Mouse (Mus musculus) limb, embryonic 13.5 days (tissue): ENCODE data around the gene Zcchc24. TPM values are rescaled to one million over a fixed set of nuclear protein-coding genes. Genes with fewer than 3 reads are reported as not detected.

Experiments
- ATAC-seq: fragments of 200-750 bp; cut with Nextera tagmentation; 2 replicates; pipeline ENCODE4 v1.8.0; 2017; ENCODE audit warnings: low read depth, moderate number of reproducible peaks, moderate TSS enrichment; ENCODE audit not compliant: low FRiP score
- H3K27ac ChIP-seq: fragments of 300-500 bp; sonication (generic); 2 replicates; pipeline ENCODE4 v1.5.1; 2015; ENCODE audit warnings: inconsistent platforms, mild to moderate bottlenecking, moderate library complexity
- H3K27me3 ChIP-seq: fragments of 300-500 bp; sonication (generic); 2 replicates; pipeline ENCODE4 v1.6.1; 2015; ENCODE audit warnings: mild to moderate bottlenecking, inconsistent platforms
- H3K36me3 ChIP-seq: fragments of 300-500 bp; sonication (generic); 2 replicates; pipeline ENCODE4 v1.6.1; 2015; ENCODE audit warnings: inconsistent platforms, mild to moderate bottlenecking, moderate library complexity
- H3K4me1 ChIP-seq: fragments of 300-500 bp; sonication (generic); 2 replicates; pipeline ENCODE4 v1.6.1; 2015; ENCODE audit warnings: inconsistent platforms
- H3K4me2 ChIP-seq: fragments of 300-500 bp; sonication (generic); replicated peaks from 2 replicates; pipeline ENCODE4 v1.6.1; 2015; ENCODE audit warnings: inconsistent platforms, mild to moderate bottlenecking, moderate library complexity
- H3K4me3 ChIP-seq: fragments of 300-500 bp; sonication (generic); 2 replicates; pipeline ENCODE4 v1.5.1; 2015; ENCODE audit warnings: moderate library complexity, mild to moderate bottlenecking, inconsistent platforms
- H3K9ac ChIP-seq: fragments of 300-500 bp; sonication (generic); 2 replicates; pipeline ENCODE4 v1.6.1; 2015; ENCODE audit warnings: mild to moderate bottlenecking, inconsistent platforms
- H3K9me3 ChIP-seq: fragments of 300-500 bp; sonication (generic); 2 replicates; pipeline ENCODE4 v1.6.1; 2016; ENCODE audit warnings: inconsistent platforms
- WGBS: fragments of 180-500 bp; shearing (Covaris S2); methylation state at CpG from one replicate; pipeline ENCODE4 v1.1.7; 2015; 5-methylcytosine and 5-hydroxymethylcytosine counted together
- polyA plus RNA-seq: library from polyadenylated mRNA; unstranded; fragments of >200 nt; fragmentation: Nextera tagmentation; extraction: Ambion mirVana; gene quantifications from 2 replicates; pipeline ENCODE4 v1.2.1, GENCODE M21; 2015

The Zcchc24 gene
- polyA plus RNA-seq, 1 experiment from 2014 or later: 37.6 TPM

DNA sequence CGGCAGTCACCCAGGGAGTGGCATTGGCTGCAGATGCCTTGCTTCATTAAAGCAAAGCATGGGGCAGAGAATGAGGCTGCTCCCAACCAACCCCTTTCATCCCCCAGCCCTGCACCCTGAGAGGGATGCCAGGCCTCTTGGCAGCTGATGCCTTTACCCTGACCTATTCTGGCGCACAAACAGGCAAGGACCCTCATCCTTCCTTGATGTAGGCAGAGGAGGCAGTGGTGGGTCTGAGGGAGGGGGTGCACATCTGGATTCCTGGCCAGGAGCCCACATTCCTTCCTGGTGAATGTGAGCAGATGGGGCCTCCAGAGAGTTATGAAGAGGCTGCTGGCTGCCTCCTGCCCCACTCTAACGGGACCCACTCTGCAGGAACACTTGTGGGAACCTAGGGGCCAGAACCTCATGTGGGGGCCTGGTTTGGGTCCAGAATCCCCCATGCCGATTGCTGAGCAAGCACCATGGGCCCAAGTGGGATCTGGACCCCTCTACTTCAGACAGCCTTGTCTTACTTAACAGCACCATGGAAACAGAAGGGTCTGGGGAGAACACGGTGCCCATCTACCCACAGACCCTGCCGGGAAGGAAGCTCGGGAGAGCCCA lies 12.4 kb downstream of the Zcchc24 start:
- peaks cover 37% of the 10 kb centered on the region for H3K36me3 ChIP-seq
- H3K4me1 ChIP-seq: peaks cover 82% of the 10 kb centered on the region
- H3K9me3 ChIP-seq: no peaks in the 10 kb centered on the region
- peak; percentile 76 for ATAC-seq
- peak overlapping the region; percentile 85 for H3K27ac ChIP-seq
- WGBS: 36% methylated on average over 7 of the region's 7 CpGs
- no peaks in the 10 kb centered on the region for H3K27me3 ChIP-seq
- H3K4me2 ChIP-seq: peak overlapping the region; percentile 29
- H3K9ac ChIP-seq: no peak overlapping the region
- no peak overlapping the region for H3K4me3 ChIP-seq

DNA sequence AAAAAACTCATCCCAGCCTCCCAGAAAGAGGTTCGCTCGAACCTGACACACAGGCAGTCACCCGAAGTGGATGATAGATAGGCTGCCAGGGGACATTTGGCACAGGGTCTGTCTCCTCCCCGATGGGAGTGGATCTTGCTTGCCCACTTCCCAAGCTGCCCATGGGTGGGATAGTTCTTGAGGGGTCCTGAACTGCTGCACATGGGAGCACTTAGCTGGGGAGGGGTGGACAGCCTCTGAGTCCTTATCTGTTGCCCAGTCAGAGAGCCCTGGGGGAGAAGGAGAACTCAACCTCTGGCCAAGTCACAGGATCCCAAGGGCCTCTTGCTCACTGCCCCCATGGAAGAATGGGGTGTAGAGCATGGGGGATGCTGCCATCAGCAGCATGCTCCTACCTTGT lies 13.3 kb downstream of the Zcchc24 start:
- Histone ChIP-seq H3K4me1 (peaks cover 82% of the 10 kb centered on the region), H3K9me3 (no peaks in the 10 kb centered on the region), H3K4me3 (no peak overlapping the region), H3K4me2 (peak overlapping the region; percentile 9; the same call in 1 of the 2 replicates), H3K36me3 (peaks cover 45% of the 10 kb centered on the region), H3K9ac (peak overlapping the region; percentile 25; the same call in 1 of the 2 replicates), H3K27ac (peak overlapping the region; percentile 85), H3K27me3 (no peaks in the 10 kb centered on the region)
- ATAC-seq: no peak
- 39% methylated on average over 4 of the region's 4 CpGs for WGBS

DNA sequence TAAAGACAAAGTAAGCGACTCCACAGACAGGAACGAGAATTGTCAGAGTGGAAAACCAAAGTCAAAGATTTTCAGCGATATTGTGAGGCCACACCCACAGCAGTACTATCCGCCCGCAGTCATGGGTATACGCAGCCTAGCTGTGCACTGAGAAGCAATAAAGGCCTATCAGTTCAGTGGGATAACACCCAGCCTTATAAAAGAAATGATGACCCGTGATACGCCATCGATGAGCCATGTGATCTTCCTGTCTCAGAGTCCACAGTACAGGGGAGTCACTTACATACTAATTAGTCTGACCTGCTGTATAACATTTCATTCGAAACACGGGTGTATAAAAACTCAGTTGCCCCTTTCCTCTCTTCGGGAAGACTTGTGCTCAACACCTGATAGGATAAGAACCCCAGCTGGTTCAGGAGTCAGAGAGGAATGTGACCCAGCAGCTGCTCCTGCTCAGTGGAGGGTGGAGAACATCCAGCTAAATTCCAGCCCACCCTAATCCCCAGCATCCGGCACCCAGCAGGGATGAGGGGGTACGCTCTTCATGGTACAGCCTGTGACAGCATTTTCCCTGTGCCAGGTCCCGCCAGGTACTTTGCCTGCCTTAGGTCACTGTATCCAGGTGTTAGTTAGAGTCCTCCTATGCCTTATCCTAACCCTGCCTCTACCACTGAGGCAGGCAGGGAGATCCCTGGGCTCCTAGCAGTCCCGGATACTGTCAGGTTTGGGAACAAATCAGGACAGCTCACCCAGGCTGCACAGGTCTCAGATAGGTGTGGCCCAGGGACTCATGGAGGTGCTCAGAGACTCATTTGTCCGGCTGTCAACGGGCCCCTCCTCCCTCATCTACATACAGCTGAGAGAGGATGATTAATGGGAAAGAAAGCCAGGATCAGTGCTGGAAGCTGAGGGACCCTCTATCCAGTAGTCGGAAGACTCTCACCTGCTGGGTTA lies 14.0 kb downstream of the Zcchc24 start:
- 42% methylated on average over 19 of the region's 19 CpGs for WGBS
- ATAC-seq: no peak

DNA sequence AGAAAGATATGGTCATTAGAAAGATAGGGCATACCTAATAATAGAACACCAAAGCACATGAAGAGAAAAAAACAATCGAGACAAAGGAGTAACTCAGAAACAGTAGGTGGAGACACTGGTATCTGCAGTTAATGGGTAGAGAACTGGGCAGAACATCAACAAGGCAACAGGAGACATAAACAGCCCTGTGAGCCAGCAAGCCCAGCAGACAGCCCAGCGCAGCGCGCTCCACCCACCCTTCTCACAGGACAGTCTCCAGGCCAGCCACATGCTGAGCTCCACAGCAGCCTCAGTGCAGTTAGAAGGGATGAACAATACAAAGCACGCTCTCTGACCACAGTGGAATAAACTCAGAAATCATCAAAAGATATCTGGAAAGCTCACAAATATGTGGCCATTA lies 15.8 kb downstream of the Zcchc24 start:
- Histone ChIP-seq H3K9ac (no peak overlapping the region), H3K36me3 (peaks cover 45% of the 10 kb centered on the region), H3K27ac (no peak overlapping the region), H3K4me1 (peaks cover 82% of the 10 kb centered on the region), H3K27me3 (no peaks in the 10 kb centered on the region), H3K4me3 (no peak overlapping the region), H3K4me2 (no peak overlapping the region), H3K9me3 (no peaks in the 10 kb centered on the region)
- 45% methylated on average over 5 of the region's 5 CpGs for WGBS
- no peak for ATAC-seq

More for the DNA sequence above, 14.0 kb downstream of the Zcchc24 start:
- Histone ChIP-seq H3K4me2 (no peak overlapping the region), H3K4me3 (no peak overlapping the region), H3K27me3 (no peaks in the 10 kb centered on the region), H3K4me1 (peaks cover 82% of the 10 kb centered on the region), H3K27ac (peak overlapping the region; percentile 44; the same call in 1 of the 2 replicates), H3K9ac (no peak overlapping the region), H3K36me3 (peaks cover 43% of the 10 kb centered on the region), H3K9me3 (no peaks in the 10 kb centered on the region)

DNA sequence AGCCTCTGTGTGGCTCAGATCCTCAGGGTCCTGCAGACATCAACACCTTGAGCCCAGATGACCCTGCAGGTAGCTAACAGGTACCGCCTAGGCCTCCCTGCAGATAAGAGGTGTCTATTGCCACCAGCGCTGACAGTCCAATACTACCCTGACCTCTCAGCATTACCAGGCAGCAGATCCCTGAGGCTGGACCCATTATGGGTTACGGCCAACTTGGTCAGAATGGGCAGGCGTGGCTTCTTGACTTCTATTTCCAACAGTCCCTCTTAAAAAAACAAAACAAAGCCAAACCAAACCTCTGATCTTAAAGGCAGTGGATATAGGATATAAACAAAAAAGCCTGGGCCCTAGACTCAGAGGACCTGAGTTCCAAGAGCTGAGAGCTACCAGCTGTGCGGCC lies 17.8 kb downstream of the Zcchc24 start:
- peaks cover 62% of the 10 kb centered on the region for H3K36me3 ChIP-seq
- peak overlapping the region; percentile 8; the same call in 1 of the 2 replicates for H3K27ac ChIP-seq

DNA sequence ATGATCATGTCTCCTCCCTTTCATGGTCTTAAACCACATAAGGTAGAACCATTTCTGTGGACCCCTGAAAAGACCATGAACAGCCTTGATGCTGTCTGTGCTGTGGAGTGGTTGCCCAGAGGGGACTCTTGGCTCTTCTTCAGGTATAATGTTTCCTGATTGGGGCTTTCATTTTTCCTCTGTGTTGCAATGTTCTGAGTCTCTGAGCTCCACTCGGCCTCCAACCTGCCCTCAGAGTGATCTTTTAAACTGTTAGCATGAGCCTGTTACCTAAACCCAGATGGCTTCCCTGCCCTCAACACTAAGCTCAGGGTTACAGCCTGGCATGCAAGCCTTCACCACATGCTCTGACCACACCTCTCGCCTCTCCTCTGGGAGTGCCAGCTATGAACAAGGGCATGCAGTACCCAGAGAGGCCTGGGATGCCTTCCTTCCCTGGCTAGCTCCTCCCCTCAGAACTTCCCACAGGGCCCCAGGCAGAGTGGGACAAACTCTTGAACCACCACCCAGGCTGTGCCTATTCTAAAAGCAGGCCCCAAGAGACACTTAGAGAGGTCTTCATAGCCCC lies 18.3 kb downstream of the Zcchc24 start:
- Histone ChIP-seq H3K9me3 (no peaks in the 10 kb centered on the region), H3K9ac (no peak overlapping the region), H3K36me3 (peaks cover 58% of the 10 kb centered on the region), H3K4me2 (no peak overlapping the region), H3K27me3 (no peaks in the 10 kb centered on the region), H3K4me1 (peaks cover 70% of the 10 kb centered on the region), H3K4me3 (no peak overlapping the region), H3K27ac (peak overlapping the region; percentile 8; the same call in 1 of the 2 replicates)
- ATAC-seq: no peak
- WGBS: 58% methylated on average over 2 of the region's 2 CpGs

More for the DNA sequence above, 17.8 kb downstream of the Zcchc24 start:
- ATAC-seq: no peak
- Histone ChIP-seq H3K9me3 (no peaks in the 10 kb centered on the region), H3K4me3 (no peak overlapping the region), H3K4me1 (peaks cover 75% of the 10 kb centered on the region), H3K9ac (no peak overlapping the region), H3K27me3 (no peaks in the 10 kb centered on the region), H3K4me2 (no peak overlapping the region)
- 89% methylated on average over 5 of the region's 5 CpGs for WGBS

DNA sequence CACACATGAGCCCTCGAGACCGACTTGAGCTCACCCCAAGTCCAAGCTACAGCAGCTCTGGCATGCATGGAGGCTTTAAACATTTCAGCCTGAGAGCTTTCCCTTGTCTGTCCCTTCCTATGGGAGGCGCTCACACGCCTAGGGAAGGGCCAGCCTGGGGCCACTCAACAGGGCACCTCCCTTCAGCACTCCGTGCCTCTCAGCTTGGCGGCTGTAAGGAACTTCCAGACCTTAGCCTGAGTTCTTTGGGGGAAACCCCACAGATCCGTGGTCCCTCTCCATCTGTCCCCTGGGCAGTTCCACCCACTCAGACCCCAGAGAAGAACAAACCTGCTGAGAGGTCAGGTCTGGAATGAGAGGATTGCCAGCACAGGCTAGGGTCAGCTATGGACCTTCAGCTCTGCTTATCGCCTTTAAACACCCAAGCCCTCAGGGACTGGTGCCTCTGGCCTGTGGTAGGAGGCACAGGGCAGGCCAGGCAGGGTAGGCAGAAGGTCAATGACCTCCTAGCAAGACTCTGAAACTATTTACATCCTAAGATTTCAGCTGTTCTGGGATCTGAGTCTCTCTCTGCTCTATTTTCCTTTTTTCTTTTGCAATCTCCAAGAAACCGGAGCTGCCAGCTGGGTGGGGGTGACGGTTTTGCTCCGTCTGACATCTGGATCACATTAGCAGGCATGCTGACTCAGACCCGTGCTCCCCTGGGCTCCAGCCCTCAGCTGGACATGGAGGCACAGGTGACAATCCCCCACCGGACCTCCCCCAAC lies 19.5 kb downstream of the Zcchc24 start:
- no peak; the same call in none of the 2 replicates for ATAC-seq
- H3K9me3 ChIP-seq: no peaks in the 10 kb centered on the region
- peak overlapping the region; percentile 34 for H3K4me2 ChIP-seq
- H3K4me3 ChIP-seq: no peak overlapping the region
- peaks cover 53% of the 10 kb centered on the region for H3K36me3 ChIP-seq
- 18% methylated on average over 13 of the region's 13 CpGs for WGBS
- H3K4me1 ChIP-seq: peaks cover 58% of the 10 kb centered on the region
- H3K27ac ChIP-seq: peak overlapping the region; percentile 80
- H3K27me3 ChIP-seq: no peaks in the 10 kb centered on the region
- peak overlapping the region; percentile 45 for H3K9ac ChIP-seq

DNA sequence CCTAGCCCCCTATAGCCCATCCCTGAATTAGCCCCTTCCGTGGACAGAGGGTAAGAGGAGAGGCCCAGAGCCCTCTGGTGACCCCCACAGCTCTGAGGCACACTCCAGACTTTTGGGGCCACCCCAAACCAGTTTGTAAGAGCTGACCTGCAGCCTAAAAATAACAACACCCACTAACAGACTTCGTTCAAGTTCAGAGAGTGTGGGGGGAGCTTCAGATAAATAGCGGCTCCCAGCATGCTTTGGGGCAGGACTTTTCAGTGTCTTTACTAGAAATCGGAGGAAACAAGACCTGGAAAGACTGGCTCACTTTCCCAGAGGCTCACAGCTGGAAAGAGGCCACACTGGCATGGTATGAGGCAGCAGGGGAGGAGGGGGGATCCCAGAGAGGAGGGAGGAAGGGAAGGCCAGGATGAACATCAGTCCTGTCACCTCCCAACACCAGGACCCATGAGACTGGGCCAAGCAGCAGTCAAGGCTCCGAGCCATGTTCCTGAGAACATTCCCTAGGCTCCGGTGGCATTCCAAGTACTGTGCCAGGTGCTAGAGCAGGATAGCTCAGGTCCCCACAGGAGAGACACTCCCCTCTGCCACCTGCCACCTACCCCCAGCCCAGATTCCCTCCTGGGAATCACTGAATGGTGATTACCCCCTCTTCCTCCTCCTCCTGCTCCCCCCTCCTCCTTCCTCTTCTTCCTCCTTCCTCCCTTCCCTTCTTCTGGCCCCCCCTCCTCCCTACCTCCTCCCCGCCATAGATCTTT lies 20.7 kb downstream of the Zcchc24 start:
- peaks cover 53% of the 10 kb centered on the region for H3K4me1 ChIP-seq
- H3K27ac ChIP-seq: peak overlapping the region; percentile 29; the same call in 1 of the 2 replicates
- H3K9me3 ChIP-seq: no peaks in the 10 kb centered on the region
- no peak overlapping the region for H3K4me2 ChIP-seq
- H3K36me3 ChIP-seq: peaks cover 55% of the 10 kb centered on the region
- H3K9ac ChIP-seq: no peak overlapping the region
- WGBS: 63% methylated on average over 7 of the region's 7 CpGs
- ATAC-seq: peak; percentile 19; the same call in 1 of the 2 replicates
- no peak overlapping the region for H3K4me3 ChIP-seq
- H3K27me3 ChIP-seq: no peaks in the 10 kb centered on the region

DNA sequence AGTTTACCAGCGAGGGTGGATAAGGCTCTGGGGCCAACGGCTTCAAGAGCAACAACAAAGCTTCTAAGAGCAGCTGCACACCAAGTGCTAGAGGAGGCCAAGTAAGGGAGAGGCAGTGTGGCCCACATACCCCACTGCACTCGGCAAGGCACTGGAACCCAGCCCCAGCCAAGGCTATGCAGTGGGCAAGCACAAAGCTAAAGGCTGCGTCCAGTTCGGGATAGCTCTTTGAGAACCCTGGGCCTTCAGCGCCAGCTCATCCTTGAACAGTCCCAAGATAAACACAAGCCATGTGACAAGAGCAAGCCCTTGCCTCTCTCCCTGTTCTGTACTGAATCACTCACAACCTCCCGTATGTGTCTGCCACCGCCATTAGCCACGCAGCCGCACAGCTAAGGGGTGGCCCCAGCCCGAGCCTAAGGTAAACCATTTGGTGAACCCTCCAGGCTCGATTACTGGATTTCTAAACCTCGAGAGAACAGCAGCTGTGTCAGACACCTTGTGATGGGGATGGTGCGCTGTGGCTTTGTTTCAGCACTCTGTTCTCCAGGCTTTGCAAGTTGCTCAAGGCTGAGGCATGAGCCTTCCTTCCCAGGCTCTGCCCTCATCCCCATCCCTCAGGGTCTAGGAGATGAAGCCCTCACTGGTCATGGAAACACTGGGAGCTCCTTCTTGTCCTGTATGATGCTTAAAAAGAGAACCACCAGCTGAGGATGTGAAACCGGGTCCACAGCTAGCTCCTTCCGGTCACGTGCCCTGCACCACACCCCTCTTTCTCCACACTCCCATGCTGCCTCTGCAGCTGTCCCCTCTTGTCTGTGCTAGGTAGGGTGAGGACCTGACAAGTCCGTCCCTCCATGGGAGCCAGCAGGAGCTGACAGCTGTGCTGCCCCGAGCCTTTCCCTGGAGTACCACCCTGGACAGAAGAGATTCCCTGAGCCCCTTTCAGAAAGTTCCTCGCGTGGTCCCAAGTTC lies 21.6 kb downstream of the Zcchc24 start:
- peaks cover 55% of the 10 kb centered on the region for H3K36me3 ChIP-seq
- H3K4me1 ChIP-seq: peaks cover 51% of the 10 kb centered on the region
- H3K4me3 ChIP-seq: no peak overlapping the region
- ATAC-seq: peak; percentile 68
- peak overlapping the region; percentile 29; the same call in 1 of the 2 replicates for H3K27ac ChIP-seq
- H3K9me3 ChIP-seq: no peaks in the 10 kb centered on the region
- no peaks in the 10 kb centered on the region for H3K27me3 ChIP-seq
- WGBS: 76% methylated on average over 21 of the region's 21 CpGs
- H3K4me2 ChIP-seq: no peak overlapping the region
- H3K9ac ChIP-seq: no peak overlapping the region

DNA sequence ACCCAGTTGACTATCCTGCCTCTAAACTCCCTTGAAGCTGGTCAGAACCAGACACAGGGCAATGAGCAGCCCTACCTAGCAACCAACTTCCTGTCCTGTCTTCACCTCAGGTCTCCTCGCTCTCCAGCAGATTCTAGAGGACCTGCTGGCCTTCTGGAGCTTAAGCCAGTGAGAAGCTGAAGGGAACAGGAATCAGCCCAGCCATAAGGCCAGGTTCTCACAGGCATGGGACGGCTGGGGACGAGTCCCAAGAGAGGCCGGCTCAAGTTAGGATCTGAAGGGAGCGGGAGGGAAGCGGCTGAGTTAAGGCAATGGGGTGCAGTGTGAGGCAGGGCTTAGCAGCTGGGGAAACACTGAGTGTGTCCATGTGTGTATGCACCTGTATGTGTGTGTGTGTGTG lies 22.5 kb downstream of the Zcchc24 start:
- H3K4me1 ChIP-seq: peaks cover 49% of the 10 kb centered on the region
- H3K27me3 ChIP-seq: no peaks in the 10 kb centered on the region
- H3K27ac ChIP-seq: no peak overlapping the region
- H3K4me2 ChIP-seq: no peak overlapping the region
- 88% methylated on average over 6 of the region's 6 CpGs for WGBS
- no peak overlapping the region for H3K4me3 ChIP-seq
- no peaks in the 10 kb centered on the region for H3K9me3 ChIP-seq
- no peak overlapping the region for H3K9ac ChIP-seq
- peaks cover 49% of the 10 kb centered on the region for H3K36me3 ChIP-seq
- ATAC-seq: no peak
